Comparison of ENCODE assay signal across 36 mouse cellular contexts in genomic region chr7:128025381-128025780, GRCm38 (mm10). TPM values are rescaled to one million over a fixed set of nuclear protein-coding genes. Genes with fewer than 3 reads are reported as not detected.
DNase-seq lines count a peak whose midpoint lies in the region; ATAC-seq lines count a peak whose summit lies in the region.
"Had no signal": no experiment of that assay in that cellular context is flagged by ENCODE, and none has a peak within 500 bp of the region (broad histone marks: within the 10 kb centered on the region; RNA-seq: fewer than 3 reads in every experiment).

No protein-coding gene starts in this region.

- no peak overlapping the region for H3K4me2 ChIP-seq in hindbrain, embryonic 16.5 days (ENCODE audit: low read length)
- H3K4me2 ChIP-seq: embryonic facial prominence, embryonic 12.5 days; liver, embryonic 15.5 days; midbrain, embryonic 12.5 days; neural tube, embryonic 15.5 days had no signal

- no peaks in the 10 kb centered on the region for H3K4me1 ChIP-seq in hindbrain, embryonic 16.5 days (ENCODE audit: control insufficient read depth, insufficient read depth, low read depth, low read length)
- H3K4me1 ChIP-seq: embryonic facial prominence, embryonic 12.5 days; liver, embryonic 15.5 days; midbrain, embryonic 12.5 days; neural tube, embryonic 15.5 days had no signal

- no peaks in the 10 kb centered on the region for H3K36me3 ChIP-seq in hindbrain, embryonic 16.5 days (ENCODE audit: control insufficient read depth, insufficient read depth, low read length)
- H3K36me3 ChIP-seq: embryonic facial prominence, embryonic 12.5 days; G1E; liver, embryonic 15.5 days; midbrain, embryonic 12.5 days; neural tube, embryonic 15.5 days had no signal

- no peak overlapping the region for H3K27ac ChIP-seq in hindbrain, embryonic 16.5 days (ENCODE audit: low read depth, low read length)
- H3K27ac ChIP-seq: embryonic facial prominence, embryonic 12.5 days; liver, embryonic 15.5 days; midbrain, embryonic 12.5 days; neural tube, embryonic 15.5 days had no signal

- H3K27me3 ChIP-seq in hindbrain, embryonic 16.5 days (replicated peaks; ENCODE audit: control insufficient read depth, insufficient read depth, low read length): no peaks in the 10 kb centered on the region
- H3K27me3 ChIP-seq: embryonic facial prominence, embryonic 12.5 days; liver, embryonic 15.5 days; midbrain, embryonic 12.5 days; neural tube, embryonic 15.5 days; Patski had no signal

- H3K9me3 ChIP-seq in hindbrain, embryonic 16.5 days (ENCODE audit: control insufficient read depth, low read length): no peaks in the 10 kb centered on the region
- H3K9me3 ChIP-seq: embryonic facial prominence, embryonic 12.5 days; G1E; liver, embryonic 15.5 days; midbrain, embryonic 12.5 days; neural tube, embryonic 15.5 days had no signal

- H3K9ac ChIP-seq in hindbrain, embryonic 16.5 days (ENCODE audit: low read depth, low read length): no peak overlapping the region
- H3K9ac ChIP-seq: embryonic facial prominence, embryonic 12.5 days; liver, embryonic 15.5 days; midbrain, embryonic 12.5 days; neural tube, embryonic 15.5 days had no signal

- ATAC-seq in monocyte, adult 5-6 weeks (replicated peaks; ENCODE audit: insufficient number of reproducible peaks, low FRiP score, low TSS enrichment, poor library complexity, severe bottlenecking): peak; percentile 66
- no peak for ATAC-seq in hindbrain, embryonic 16.5 days
- ATAC-seq: forebrain, embryonic 16.5 days had no signal

- WGBS in hindbrain, embryonic 16.5 days: 85% methylated on average over 4 of the region's 4 CpGs

- H3K4me3 ChIP-seq in hindbrain, embryonic 16.5 days (ENCODE audit: low read length): no peak overlapping the region
- H3K4me3 ChIP-seq: embryonic facial prominence, embryonic 12.5 days; liver, embryonic 15.5 days; midbrain, embryonic 12.5 days; neural tube, embryonic 15.5 days had no signal

- DNase-seq in urinary bladder, postnatal 14 days (ENCODE audit: low spot score): peak; percentile 52
- DNase-seq in urinary bladder, postnatal 10 days (ENCODE audit: low spot score): no peak
- peak; percentile 99 for DNase-seq in fat pad, adult 2 months (ENCODE audit: extremely low read depth, low read depth, low spot score)
- DNase-seq in frontal cortex, adult 2 months (ENCODE audit: extremely low spot score in 1 of 2, low spot score in 1 of 2): no peak
- no peak for DNase-seq in adrenal gland, postnatal 10 days
- DNase-seq: adrenal gland, postnatal 25 days; cerebellum, adult 11-12 months; cerebellum, adult 9-11 months; embryo, embryonic 11 days; heart, postnatal 14 days; kidney, adult 11 months; kidney, postnatal 25 days; liver; lung, postnatal 10 days; right cerebral cortex, adult 18-20 months; spleen, adult 18-20 months had no signal

RNA-seq across cellular contexts. Expression of gene Trim72, which starts 21.6 kb away (rescaled TPM):
- total RNA-seq in monocyte, adult 5-6 weeks (2017): 0.68 TPM in 1 of 3 replicates, not detected in the others
- polyA plus RNA-seq in frontal cortex, adult 2 months (2012; rRNA removed): 2.5 and 2.8 TPM in 2 replicates
- 10 to 100 TPM in 1 of 2 experiments, 1 to 10 TPM in 1; 5.2 to 24.5 TPM for total RNA-seq in adrenal gland, postnatal 10 days (2021)
- polyA plus RNA-seq in hindbrain, embryonic 16.5 days (2015; fragmentation: Nextera tagmentation; extraction: Ambion mirVana): 0.27 TPM in 1 of 2 replicates, not detected in the other
- polyA plus RNA-seq: forebrain, embryonic 11.5 days; forebrain, embryonic 16.5 days; hindbrain, embryonic 11.5 days; kidney, embryonic 14.5 days; midbrain, embryonic 12.5 days; thymus, postnatal 0 days had no signal

RNA-seq across cellular contexts. Expression of gene Pycard, which starts 31.7 kb away (rescaled TPM):
- total RNA-seq in monocyte, adult 5-6 weeks (2017): 65.7 to 90.8 TPM (median 79.5 TPM) in 3 replicates
- polyA plus RNA-seq in frontal cortex, adult 2 months (2012; rRNA removed): 7.5 and 10.1 TPM in 2 replicates
- 1 to 10 TPM; 5.6 to 8.0 TPM for total RNA-seq in adrenal gland, postnatal 10 days (2021)
- 7.3 and 9.3 TPM in 2 replicates for polyA plus RNA-seq in hindbrain, embryonic 16.5 days (2015; fragmentation: Nextera tagmentation; extraction: Ambion mirVana)

RNA-seq across cellular contexts. Expression of gene Itgam, which starts 37.1 kb away (rescaled TPM):
- 419 to 520 TPM (median 447 TPM) in 3 replicates for total RNA-seq in monocyte, adult 5-6 weeks (2017)
- 9.4 and 14.6 TPM in 2 replicates for polyA plus RNA-seq in frontal cortex, adult 2 months (2012; rRNA removed)
- total RNA-seq in adrenal gland, postnatal 10 days (2021): 1 to 10 TPM; 5.4 to 5.9 TPM
- polyA plus RNA-seq in hindbrain, embryonic 16.5 days (2015; fragmentation: Nextera tagmentation; extraction: Ambion mirVana): 0.94 and 1.0 TPM in 2 replicates
- polyA plus RNA-seq: Patski had no signal

RNA-seq across cellular contexts. Expression of gene Gm49368, which starts 37.1 kb away (rescaled TPM):
- total RNA-seq in monocyte, adult 5-6 weeks (2017): 33.7 to 34.7 TPM in 2 of 3 replicates, not detected in the other
- polyA plus RNA-seq in frontal cortex, adult 2 months (2012; rRNA removed): 0.02 TPM in 1 of 2 replicates, not detected in the other
- under 1 TPM in 1 of 2 experiments, not detected in 1; 0.09 TPM for total RNA-seq in adrenal gland, postnatal 10 days (2021)
- polyA plus RNA-seq in hindbrain, embryonic 16.5 days (2015; fragmentation: Nextera tagmentation; extraction: Ambion mirVana): not detected in 2 replicates
- total RNA-seq: adrenal gland, postnatal 25 days; G1E; gastrocnemius, adult 8-10 months; gastrocnemius, postnatal 4 days; heart, postnatal 14 days; layer of hippocampus, postnatal 10 days; left cerebral cortex, adult 18-20 months had no signal
- polyA plus RNA-seq: embryonic facial prominence, embryonic 12.5 days; forebrain, embryonic 11.5 days; forebrain, embryonic 16.5 days; G1E; heart, embryonic 14.5 days; hindbrain, embryonic 11.5 days; kidney, embryonic 14.5 days; limb, embryonic 11.5 days; midbrain, embryonic 12.5 days; neural tube, embryonic 15.5 days; Patski; thymus, postnatal 0 days; urinary bladder, adult 2 months had no signal

RNA-seq across cellular contexts. Expression of gene Fus, which starts 58.1 kb away (rescaled TPM):
- total RNA-seq in monocyte, adult 5-6 weeks (2017): 85.2 to 172 TPM (median 110 TPM) in 3 replicates
- polyA plus RNA-seq in frontal cortex, adult 2 months (2012; rRNA removed): 446 and 481 TPM in 2 replicates
- 100 to 1,000 TPM; 261 to 396 TPM for total RNA-seq in adrenal gland, postnatal 10 days (2021)
- 275 and 318 TPM in 2 replicates for polyA plus RNA-seq in hindbrain, embryonic 16.5 days (2015; fragmentation: Nextera tagmentation; extraction: Ambion mirVana)

Comparison
In these comparisons a context has a peak if more than half of its experiments do, and no peak if none do; other contexts are left out.
1. DNase-seq: peak in urinary bladder, postnatal 14 days (single experiment) and fat pad, adult 2 months (single experiment); none in urinary bladder, postnatal 10 days (single experiment), frontal cortex, adult 2 months (0 of 2) and adrenal gland, postnatal 10 days (single experiment).
2. RNA of gene Itgam, which starts 37.1 kb away (total RNA-seq): 419 to 520 TPM in monocyte, adult 5-6 weeks; 5.4 to 5.9 TPM in adrenal gland, postnatal 10 days; every median in the first group is over 10 times any median in the second.